Mouse (Mus musculus) C2C12 (cell line): ENCODE results near the gene Zfp771.

Experiments used
- CEBPB ChIP-seq: IDR thresholded peaks from one replicate; pipeline ENCODE4 v1.6.1; 2011; ENCODE audit warnings: low read depth, mild to moderate bottlenecking, control low read depth, moderate library complexity
- CTCF ChIP-seq: IDR thresholded peaks from one replicate; pipeline ENCODE4 v1.5.1; 2011; ENCODE audit not compliant: control insufficient read depth, insufficient read depth, insufficient read length
- FOSL1 ChIP-seq: IDR thresholded peaks from one replicate; pipeline ENCODE4 v1.8.0; 2011; ENCODE audit warnings: mild to moderate bottlenecking, low read length; ENCODE audit not compliant: poor library complexity, insufficient read depth, severe bottlenecking
- MAX ChIP-seq: IDR thresholded peaks from one replicate; pipeline ENCODE4 v1.6.1; 2011; ENCODE audit warnings: mild to moderate bottlenecking, control low read depth
- MYOD1 ChIP-seq: IDR thresholded peaks from one replicate; pipeline ENCODE4 v1.6.1; 2011; ENCODE audit warnings: low read depth; ENCODE audit not compliant: control insufficient read depth, insufficient read length
- MYOG ChIP-seq: IDR thresholded peaks from one replicate; pipeline ENCODE4 v1.6.1; 2011; ENCODE audit not compliant: control insufficient read depth, insufficient read length; ENCODE audit errors: extremely low read depth
- USF1 ChIP-seq: IDR thresholded peaks from one replicate; pipeline ENCODE4 v1.6.1; 2011; ENCODE audit warnings: low read depth, mild to moderate bottlenecking, control low read depth, moderate library complexity

DNA sequence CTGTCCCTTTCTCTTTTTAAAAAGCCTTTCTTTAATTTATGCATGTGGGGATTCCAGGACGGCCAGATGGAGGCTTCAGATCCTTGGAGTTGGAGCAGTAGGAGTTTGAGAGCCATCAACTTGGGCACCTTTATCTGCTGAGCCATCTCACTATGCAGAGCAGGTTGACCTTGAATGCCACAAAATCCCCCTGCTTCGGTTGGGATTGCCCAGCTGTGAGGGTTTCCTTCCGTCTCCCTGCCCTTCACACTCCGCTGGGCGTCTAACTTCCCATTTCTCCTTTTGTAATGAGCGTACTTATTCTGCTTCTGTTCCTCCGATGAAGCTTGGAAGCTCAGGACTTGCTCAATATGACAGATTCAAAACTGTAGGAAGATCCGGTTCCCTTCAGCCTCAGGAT is 46.1 kb downstream of the Zfp771 start:
- no peak for TF ChIP-seq CTCF
- TF ChIP-seq FOSL1 = no peak
- no peak for TF ChIP-seq CEBPB
- no peak for TF ChIP-seq MYOD1
- no peak for TF ChIP-seq MYOG
- TF ChIP-seq MAX = no peak
- TF ChIP-seq USF1 = no peak
